Mouse (Mus musculus) erythroblast, adult 5-6 weeks (primary cell): ENCODE measurements around the gene Pskh1. TPM values are rescaled to one million over a fixed set of nuclear protein-coding genes. Genes with fewer than 3 reads are reported as not detected.

Experiments
- ATAC-seq: replicated peaks from 2 replicates; pipeline ENCODE4 v1.8.0; 2016; ENCODE audit warnings: moderate number of reproducible peaks, mild to moderate bottlenecking, moderate TSS enrichment, inconsistent platforms; ENCODE audit not compliant: poor library complexity, low FRiP score, severe bottlenecking
- total RNA-seq, 2 experiments: library from RNA; stranded (forward) in 1 of 2; stranded (reverse) in 1 of 2; fragments of 150-400 nt in 1 of 2; fragments of 200-764, 138-1000 nt in 1 of 2; gene quantifications; 2 replicates each; pipeline versions ENCODE4 v1.2.3 to v1.2.4; 2015 to 2017; ENCODE audit warnings: low replicate concordance in 2 of 2

The Pskh1 gene
- total RNA-seq, 2 experiments from 2014 or later, result 6.3 to 6.7 TPM

GRCm38 (mm10) chr8:105943321-105943739 is 43.1 kb downstream of the Pskh1 start, which contains the start of gene Lcat:
Lcat (minus strand) TSS chr8:105943382.
- no peak for ATAC-seq

- ATAC-seq, result no peak
These were observed 49.1 kb downstream of the Pskh1 start for GRCm38 (mm10) chr8:105949350-105949749.

GRCm38 (mm10) chr8:105951057-105951659 is 50.9 kb downstream of the Pskh1 start:
- no peak for ATAC-seq

- no peak for ATAC-seq
These were observed 56.3 kb downstream of the Pskh1 start for GRCm38 (mm10) chr8:105956556-105956955.

- ATAC-seq, result no peak
These were observed 57.6 kb downstream of the Pskh1 start for GRCm38 (mm10) chr8:105957813-105958212.

GRCm38 (mm10) chr8:105959350-105959749 is 59.1 kb downstream of the Pskh1 start:
- ATAC-seq, result no peak

- peak; percentile 54 for ATAC-seq
These were observed 60.9 kb downstream of the Pskh1 start for GRCm38 (mm10) chr8:105961101-105961500.

- no peak for ATAC-seq
These were observed 61.3 kb downstream of the Pskh1 start for GRCm38 (mm10) chr8:105961536-105961935.

- ATAC-seq, result 0 out of 2 replicates have a peak, but pooled peaks have one; percentile 3
These were observed 64.4 kb downstream of the Pskh1 start for GRCm38 (mm10) chr8:105964506-105965265.

- no peak for ATAC-seq
These were observed 65.1 kb downstream of the Pskh1 start for GRCm38 (mm10) chr8:105965266-105965904.

GRCm38 (mm10) chr8:105965905-105966341 is 65.7 kb downstream of the Pskh1 start, which contains the start of gene Slc12a4:
Slc12a4 (minus strand) TSS chr8:105966097.
- peak; percentile 40 for ATAC-seq

GRCm38 (mm10) chr8:105966692-105967311 is 66.6 kb downstream of the Pskh1 start:
- ATAC-seq, result peak; percentile 63

GRCm38 (mm10) chr8:105969367-105969766 is 69.1 kb downstream of the Pskh1 start:
- no peak for ATAC-seq

- no peak for ATAC-seq
These were observed 70.9 kb downstream of the Pskh1 start for GRCm38 (mm10) chr8:105971019-105971720.

GRCm38 (mm10) chr8:105975363-105975762 is 75.1 kb downstream of the Pskh1 start:
- no peak for ATAC-seq

- no peak for ATAC-seq
These were observed 79.1 kb downstream of the Pskh1 start, which contains the start of gene Dpep3 for GRCm38 (mm10) chr8:105979325-105979724. Dpep3 (minus strand) TSS chr8:105979429.

GRCm38 (mm10) chr8:105981146-105981545 is 80.9 kb downstream of the Pskh1 start:
- no peak for ATAC-seq
